Mouse (Mus musculus): ENCODE results near the gene Nkrf. TPM values are rescaled to one million over a fixed set of nuclear protein-coding genes. Genes with fewer than 3 reads are reported as not detected.

Gene Nkrf
- total and polyA plus RNA-seq, 3 experiments, result 9.5 to 59.3 (median 14.1) TPM

GRCm38 (mm10) chrX:36928791-36929190 lies 26.1 kb upstream of the Nkrf start:
- DNase-seq (ENCODE audit: low read depth, low spot score), result no peak
- Histone ChIP-seq H3K4me3 (ENCODE audit: control insufficient read depth in 1 of 2, insufficient read depth in 1 of 2, low read depth in 2 of 2, low read length in 2 of 2) (no peak overlapping the region), H3K79me2 (ENCODE audit: control insufficient read depth, insufficient read depth, low read length, poor library complexity) (no peaks in the 10 kb centered on the region), H3K36me3 (ENCODE audit: control insufficient read depth in 1 of 2, insufficient read depth in 2 of 2, low read length in 2 of 2) (no peaks in the 10 kb centered on the region), H3K9me3 (replicated peaks; ENCODE audit: insufficient read depth, low read length) (no peaks in the 10 kb centered on the region), H3K27me3 (ENCODE audit: control insufficient read depth in 1 of 2, insufficient read depth in 2 of 2, low read length in 2 of 2) (no peaks in the 10 kb centered on the region), H3K4me1 (ENCODE audit: control insufficient read depth in 1 of 2, insufficient read depth in 2 of 2, low read length in 2 of 2) (no peaks in the 10 kb centered on the region), H3K9ac (ENCODE audit: control insufficient read depth, low read depth, low read length, poor library complexity, severe bottlenecking) (no peak overlapping the region), H3K27ac (ENCODE audit: control insufficient read depth, low read depth, low read length) (no peak overlapping the region)
- TF ChIP-seq MAFK (IDR thresholded peaks at IDR 0.05; ENCODE audit: borderline replicate concordance, low read depth, low read length), result no peak
- TF ChIP-seq POLR2AphosphoS5 (IDR thresholded peaks at IDR 0.05; ENCODE audit: borderline replicate concordance, low read depth, low read length), result no peak
- no peak for TF ChIP-seq TBP (IDR thresholded peaks at IDR 0.05; ENCODE audit: low read depth, low read length)
- no peak for TF ChIP-seq POLR2A (IDR thresholded peaks at IDR 0.05; ENCODE audit: control insufficient read depth in 1 of 2, insufficient read depth in 1 of 2, low read depth in 1 of 2, low read length in 2 of 2, poor library complexity in 1 of 2)
- TF ChIP-seq TCF12 (IDR thresholded peaks at IDR 0.05; ENCODE audit: low read depth, low read length), result no peak
- TF ChIP-seq GABPA (IDR thresholded peaks at IDR 0.05; ENCODE audit: low read depth, low read length), result no peak
- no peak for TF ChIP-seq ZNF384 (IDR thresholded peaks at IDR 0.05; ENCODE audit: low read depth, low read length)
- TF ChIP-seq MYC (IDR thresholded peaks at IDR 0.05; ENCODE audit: low read depth, low read length), result no peak
- no peak for TF ChIP-seq ZC3H11A (IDR thresholded peaks at IDR 0.05; ENCODE audit: low read depth, low read length)
- TF ChIP-seq HCFC1 (IDR thresholded peaks at IDR 0.05; ENCODE audit: low read depth, low read length), result no peak
- no peak for TF ChIP-seq NELFE (IDR thresholded peaks at IDR 0.05; ENCODE audit: low read depth, low read length)
- no peak for TF ChIP-seq EP300 (IDR thresholded peaks at IDR 0.05; ENCODE audit: low read depth in 1 of 2, low read length in 2 of 2)

DNA sequence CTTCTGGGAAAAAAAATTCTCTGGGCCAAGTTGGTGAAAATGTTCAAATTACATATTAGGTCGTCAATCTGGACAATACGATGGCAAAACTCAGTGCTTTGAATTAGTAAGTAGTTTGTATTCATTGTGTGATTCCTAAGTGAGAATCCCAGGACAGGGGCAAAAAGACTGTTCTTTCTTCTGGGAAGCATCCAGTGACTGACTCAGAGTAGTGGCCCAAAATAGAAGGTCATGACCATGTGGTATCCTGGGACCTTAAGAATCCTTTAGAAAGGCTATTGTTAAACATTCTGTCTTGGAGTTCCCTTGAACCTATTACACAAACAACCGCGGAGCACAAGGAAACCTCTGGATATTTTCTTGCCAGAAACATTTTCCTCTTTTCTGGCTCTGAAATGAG lies 18.6 kb upstream of the Nkrf start:
- H3K27me3 ChIP-seq (ENCODE audit: control insufficient read depth in 1 of 2, insufficient read depth in 2 of 2, low read length in 2 of 2), result no peaks in the 10 kb centered on the region
- H3K36me3 ChIP-seq (ENCODE audit: control insufficient read depth in 1 of 2, insufficient read depth in 2 of 2, low read length in 2 of 2), result no peaks in the 10 kb centered on the region
- no peak for TF ChIP-seq MAFK (IDR thresholded peaks at IDR 0.05; ENCODE audit: borderline replicate concordance, low read depth, low read length)
- no peak for TF ChIP-seq TCF12 (IDR thresholded peaks at IDR 0.05; ENCODE audit: low read depth, low read length)
- no peak for DNase-seq (ENCODE audit: low read depth, low spot score)
- no peak overlapping the region for H3K27ac ChIP-seq (ENCODE audit: control insufficient read depth, low read depth, low read length)
- H3K4me1 ChIP-seq (ENCODE audit: control insufficient read depth in 1 of 2, insufficient read depth in 2 of 2, low read length in 2 of 2), result no peaks in the 10 kb centered on the region
- H3K4me3 ChIP-seq (ENCODE audit: control insufficient read depth in 1 of 2, insufficient read depth in 1 of 2, low read depth in 2 of 2, low read length in 2 of 2), result no peak overlapping the region
- no peak overlapping the region for H3K9ac ChIP-seq (ENCODE audit: control insufficient read depth, low read depth, low read length, poor library complexity, severe bottlenecking)
- no peaks in the 10 kb centered on the region for H3K79me2 ChIP-seq (ENCODE audit: control insufficient read depth, insufficient read depth, low read length, poor library complexity)
- no peaks in the 10 kb centered on the region for H3K9me3 ChIP-seq (replicated peaks; ENCODE audit: insufficient read depth, low read length)

DNA sequence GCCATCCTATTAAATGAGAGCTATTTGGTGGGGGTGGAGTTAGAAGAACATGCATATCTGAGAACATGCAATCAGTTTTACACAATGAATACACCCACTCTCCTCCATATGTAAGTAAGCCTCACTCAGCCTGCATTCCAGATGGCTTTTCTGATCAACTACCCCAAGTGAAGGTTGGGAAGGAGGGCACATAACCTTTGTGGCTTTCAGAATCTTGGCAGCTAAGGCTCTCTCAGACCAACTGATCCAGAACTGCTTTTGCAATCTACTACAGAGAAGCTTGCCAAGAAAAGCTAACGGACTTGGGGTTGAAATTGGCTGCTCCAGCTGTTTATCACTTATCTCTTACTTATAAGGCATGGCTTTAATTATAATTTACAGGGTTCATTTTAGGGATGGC lies 15.1 kb upstream of the Nkrf start:
- H3K27me3 ChIP-seq (ENCODE audit: control insufficient read depth in 1 of 2, insufficient read depth in 2 of 2, low read length in 2 of 2), result no peaks in the 10 kb centered on the region
- H3K27ac ChIP-seq (ENCODE audit: control insufficient read depth, low read depth, low read length), result no peak overlapping the region
- no peak overlapping the region for H3K9ac ChIP-seq (ENCODE audit: control insufficient read depth, low read depth, low read length, poor library complexity, severe bottlenecking)
- H3K9me3 ChIP-seq (replicated peaks; ENCODE audit: insufficient read depth, low read length), result no peaks in the 10 kb centered on the region
- H3K79me2 ChIP-seq (ENCODE audit: control insufficient read depth, insufficient read depth, low read length, poor library complexity), result no peaks in the 10 kb centered on the region
- H3K4me3 ChIP-seq (ENCODE audit: control insufficient read depth in 1 of 2, insufficient read depth in 1 of 2, low read depth in 2 of 2, low read length in 2 of 2), result no peak overlapping the region
- no peaks in the 10 kb centered on the region for H3K36me3 ChIP-seq (ENCODE audit: control insufficient read depth in 1 of 2, insufficient read depth in 2 of 2, low read length in 2 of 2)
- TF ChIP-seq KAT2A (conservative IDR thresholded peaks at IDR 0.05; ENCODE audit: low read depth, low read length) (no peak), RAD21 (IDR thresholded peaks at IDR 0.05; ENCODE audit: low read depth, low read length) (no peak), MYC (IDR thresholded peaks at IDR 0.05; ENCODE audit: low read depth, low read length) (no peak), SIN3A (IDR thresholded peaks at IDR 0.05; ENCODE audit: low read length) (no peak), TAL1 (IDR thresholded peaks at IDR 0.05; ENCODE audit: low read length) (no peak), ZKSCAN1 (IDR thresholded peaks at IDR 0.05; ENCODE audit: low read depth, low read length) (no peak), UBTF (IDR thresholded peaks at IDR 0.05; ENCODE audit: borderline replicate concordance, insufficient read depth, low read depth, low read length) (no peak), MEF2A (IDR thresholded peaks at IDR 0.05; ENCODE audit: extremely low read depth, insufficient replicate concordance, low read depth, low read length, poor library complexity, severe bottlenecking) (no peak), MXI1 (IDR thresholded peaks at IDR 0.05; ENCODE audit: low read depth, low read length) (no peak), POLR2AphosphoS2 (IDR thresholded peaks at IDR 0.05; ENCODE audit: low read length) (no peak), CTCF (IDR thresholded peaks at IDR 0.05 in 2 of 3, conservative IDR thresholded peaks at IDR 0.05 in 1 of 3; ENCODE audit: control insufficient read depth in 1 of 3, insufficient read depth in 1 of 3, low read depth in 2 of 3, low read length in 3 of 3, poor library complexity in 1 of 3, severe bottlenecking in 1 of 3) (no peak), POLR2A (IDR thresholded peaks at IDR 0.05; ENCODE audit: control insufficient read depth in 1 of 2, insufficient read depth in 1 of 2, low read depth in 1 of 2, low read length in 2 of 2, poor library complexity in 1 of 2) (no peak), MYB (IDR thresholded peaks at IDR 0.05; ENCODE audit: low read depth, low read length) (no peak), TCF12 (IDR thresholded peaks at IDR 0.05; ENCODE audit: low read depth, low read length) (no peak)
- H3K4me1 ChIP-seq (ENCODE audit: control insufficient read depth in 1 of 2, insufficient read depth in 2 of 2, low read length in 2 of 2), result no peaks in the 10 kb centered on the region
- DNase-seq (ENCODE audit: low read depth, low spot score), result no peak
